Mouse (Mus musculus) E14TG2a.4 (cell line): ENCODE measurements around the gene Per2.

Source experiments
- CTCF ChIP-seq: conservative IDR thresholded peaks from 2 replicates; pipeline ENCODE4 v1.5.1; 2014; ENCODE audit warnings: low read length
- NANOG ChIP-seq: IDR thresholded peaks from 2 replicates; pipeline ENCODE4 v1.6.1; 2014; ENCODE audit warnings: borderline replicate concordance, low read length, mixed read lengths
- POU5F1 ChIP-seq: IDR thresholded peaks from 2 replicates; pipeline ENCODE4 v1.6.1; 2014; ENCODE audit warnings: low read length, borderline replicate concordance

GRCm38 (mm10) chr1:91465244-91465643, 6.1 kb upstream of the Per2 start:
- TF ChIP-seq CTCF (no peak), NANOG (no peak), POU5F1 (no peak)
